Mouse (Mus musculus): Measurements from ENCODE around the gene Slc44a5.
A peak's percentile ranks its signal among the peaks of the same experiment; 100 is the strongest.
"Not testable (repeated sequence)": the region's sequence is repeated elsewhere in the genome, so short reads cannot be mapped to it uniquely, and the experiment has no call there.

Gene Slc44a5

DNA sequence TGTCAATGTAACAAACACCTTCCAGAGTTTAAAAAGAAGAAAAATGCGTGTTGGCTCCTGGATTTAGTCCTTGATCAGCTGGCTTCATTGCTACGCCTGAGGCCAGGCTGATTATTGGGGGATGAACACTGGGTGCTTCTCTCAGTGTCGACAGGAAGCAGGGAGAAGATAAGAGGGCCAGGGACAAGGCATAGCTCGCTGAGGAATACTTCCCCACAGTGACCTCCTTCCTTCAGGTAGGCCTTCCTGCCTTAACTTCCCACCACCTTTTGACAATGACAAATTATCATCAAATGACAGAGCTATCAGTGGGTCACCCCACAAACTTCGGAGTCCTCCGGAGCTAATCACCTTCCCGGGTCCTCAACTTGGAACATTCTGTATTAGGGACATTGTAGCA lies 242.1 kb downstream of the Slc44a5 start:
- DNase-seq (ENCODE audit: low read depth, low spot score) = no peak

DNA sequence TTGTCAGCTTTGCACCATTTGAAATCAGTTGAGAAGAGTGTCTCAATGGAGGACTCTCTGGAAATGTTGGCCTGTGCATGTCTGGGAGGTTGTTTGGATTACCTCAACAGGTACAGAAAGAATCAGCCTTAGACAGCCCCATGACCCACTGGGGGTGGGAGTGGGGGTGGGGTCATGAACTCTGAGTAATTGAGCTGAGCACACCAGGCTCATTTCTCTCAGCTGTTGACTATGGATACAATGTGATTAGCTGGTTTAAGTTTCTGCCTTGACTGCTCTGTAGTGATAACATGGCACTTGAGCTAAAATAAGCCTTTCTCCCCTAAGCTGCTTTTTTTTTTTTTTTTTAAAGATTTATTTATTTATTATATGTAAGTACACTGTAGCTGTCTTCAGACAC lies 242.5 kb downstream of the Slc44a5 start:
- DNase-seq (ENCODE audit: low read depth, low spot score) = no peak

DNA sequence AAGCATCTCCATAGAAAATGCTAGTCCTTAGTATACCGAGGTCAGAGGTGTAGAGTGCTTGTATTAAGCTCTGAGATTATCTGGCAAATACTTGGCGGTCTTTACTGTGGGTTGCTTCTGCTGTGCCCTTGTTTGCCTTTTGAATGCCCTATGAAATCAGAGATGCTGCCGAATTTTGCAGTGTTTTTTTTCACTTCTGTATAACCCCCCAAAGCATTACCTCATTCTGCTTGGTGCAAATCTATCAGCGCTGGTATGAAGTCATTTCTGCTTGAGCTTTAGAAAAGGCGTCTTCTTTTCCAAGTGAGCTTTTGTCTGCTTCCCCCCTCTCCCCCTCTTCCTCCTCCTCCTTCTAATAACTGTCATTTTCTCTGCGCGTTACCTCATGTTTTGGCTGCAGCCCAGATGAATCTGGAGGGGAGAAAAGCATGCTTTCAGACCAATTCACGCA lies 248.9 kb downstream of the Slc44a5 start:
- no peak for DNase-seq (ENCODE audit: low read depth, low spot score)

DNA sequence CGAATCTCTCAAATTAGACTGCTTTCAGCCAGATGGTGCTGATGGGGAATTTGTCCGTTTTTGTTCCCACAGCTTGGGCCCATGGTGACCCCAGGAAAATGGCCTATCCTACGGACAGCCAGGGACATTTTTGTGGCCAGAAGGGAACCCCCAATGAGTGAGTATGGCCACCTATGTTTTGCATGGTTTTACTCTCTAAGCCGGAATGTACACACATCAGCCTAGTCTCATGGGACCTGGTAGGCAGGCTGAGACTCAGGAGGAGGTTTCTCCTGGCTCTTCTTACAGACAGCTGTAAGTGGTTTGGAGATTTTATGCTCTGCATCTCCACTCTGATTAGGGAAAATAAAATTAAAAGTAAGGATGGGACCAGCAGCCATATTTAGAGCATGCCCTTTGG lies 249.5 kb downstream of the Slc44a5 start:
- no peak for DNase-seq (ENCODE audit: low read depth, low spot score)

DNA sequence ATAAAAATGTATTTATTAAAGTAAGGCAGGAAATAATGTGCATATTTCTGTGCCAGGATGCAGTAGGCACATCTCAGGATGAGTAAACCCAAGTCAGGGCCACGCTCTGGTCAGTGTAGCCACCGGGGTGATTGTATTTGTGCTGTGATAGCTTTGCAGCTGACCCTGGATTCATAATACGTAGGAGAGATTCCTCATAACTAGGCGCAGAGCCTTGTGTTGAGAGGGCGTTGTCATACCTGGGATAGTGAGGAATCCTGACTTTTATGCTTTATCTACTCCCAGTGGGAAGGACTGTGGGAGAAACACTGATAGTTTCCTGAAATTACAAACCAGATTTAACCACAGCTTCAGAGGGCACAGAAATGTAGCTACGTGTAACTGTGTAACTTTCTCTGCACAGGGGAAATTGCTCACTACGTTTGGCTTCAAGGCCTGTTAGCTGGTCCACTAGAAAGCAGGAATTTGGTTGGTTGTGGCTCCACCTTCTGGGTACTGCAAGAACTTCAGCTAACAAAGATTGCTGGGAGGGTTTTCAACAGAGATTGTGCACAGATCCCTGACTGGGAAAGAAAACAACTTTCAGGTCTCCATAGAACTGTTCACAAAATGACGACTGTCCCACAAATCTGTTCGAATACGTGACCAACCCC lies 253.0 kb downstream of the Slc44a5 start:
- peak; percentile 76 for DNase-seq (ENCODE audit: low read depth, low spot score)

DNA sequence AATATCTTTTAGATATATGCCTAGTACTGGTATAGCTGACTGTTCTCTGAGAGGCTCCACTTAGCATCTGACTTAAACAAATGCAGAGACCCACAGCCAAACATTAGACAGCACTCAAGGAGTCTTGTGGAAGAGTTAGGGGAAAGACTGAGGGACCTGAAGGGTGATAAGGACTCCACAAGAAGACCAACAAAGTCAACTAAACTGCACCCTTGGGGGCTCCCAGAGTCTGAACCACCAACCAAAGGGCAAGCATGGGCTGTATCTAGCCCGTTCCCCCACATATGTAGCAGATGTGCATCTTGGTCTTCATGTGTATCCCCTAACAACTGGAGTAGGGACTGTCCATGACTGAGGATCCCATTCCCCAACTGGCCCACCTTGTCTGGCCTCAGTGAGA lies 271.7 kb downstream of the Slc44a5 start:
- DNase-seq (ENCODE audit: low read depth, low spot score) = no peak

DNA sequence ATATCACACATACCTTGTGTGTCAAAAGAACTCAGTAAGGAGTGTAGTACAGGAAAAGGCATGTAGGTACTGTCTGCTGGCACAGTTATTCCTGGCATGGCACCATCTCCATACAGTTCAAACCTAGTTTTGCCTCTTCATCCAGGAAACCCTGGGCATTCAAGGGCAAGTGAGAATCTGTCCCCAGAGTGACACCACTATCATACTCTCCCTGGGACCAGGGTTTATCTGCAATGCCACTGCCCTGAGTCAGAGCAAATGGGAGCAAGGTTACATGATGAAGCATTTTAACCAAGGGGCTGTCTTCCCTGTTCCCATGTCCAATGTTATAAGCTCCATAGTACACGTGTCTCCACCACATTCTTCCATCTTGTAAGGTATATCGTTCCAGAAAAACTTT lies 278.2 kb downstream of the Slc44a5 start:
- DNase-seq (ENCODE audit: low read depth, low spot score) = no peak

DNA sequence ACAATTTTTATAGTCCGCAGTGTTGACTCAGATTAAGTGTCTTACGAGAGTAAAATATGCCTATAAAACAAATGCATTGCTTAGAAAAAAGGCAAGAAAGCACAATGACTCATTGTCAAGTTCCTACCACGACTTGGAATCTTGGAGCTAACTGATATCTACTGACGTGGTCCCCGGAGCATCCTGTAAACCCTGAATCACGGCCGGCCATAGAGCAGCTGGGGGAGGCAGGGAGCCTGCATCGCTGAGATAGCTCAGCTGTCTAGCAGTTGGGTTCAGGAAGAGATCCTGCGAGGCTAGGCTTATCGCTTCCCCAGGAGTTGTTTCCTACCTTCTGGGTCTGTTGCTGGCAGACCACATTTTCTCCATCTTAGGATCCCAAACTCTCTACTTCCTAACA lies 279.0 kb downstream of the Slc44a5 start:
- DNase-seq (ENCODE audit: low read depth, low spot score) = no peak

DNA sequence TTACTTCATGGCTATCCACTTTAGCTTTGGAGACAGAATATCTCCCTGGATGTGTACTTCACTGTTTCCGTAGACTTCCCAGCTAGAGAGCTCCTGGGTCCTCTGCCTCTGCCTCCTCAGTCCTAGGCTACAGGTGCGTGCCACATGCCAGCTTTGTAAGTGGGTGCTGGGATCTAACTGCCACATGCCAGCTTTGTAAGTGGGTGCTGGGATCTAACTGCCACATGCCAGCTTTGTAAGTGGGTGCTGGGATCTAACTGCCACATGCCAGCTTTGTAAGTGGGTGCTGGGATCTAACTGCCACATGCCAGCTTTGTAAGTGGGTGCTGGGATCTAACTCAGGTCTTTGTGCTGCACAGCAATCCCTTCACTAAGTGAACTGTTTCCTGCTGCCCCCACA lies 281.0 kb downstream of the Slc44a5 start:
- not testable (repeated sequence) for DNase-seq (ENCODE audit: low read depth, low spot score)

DNA sequence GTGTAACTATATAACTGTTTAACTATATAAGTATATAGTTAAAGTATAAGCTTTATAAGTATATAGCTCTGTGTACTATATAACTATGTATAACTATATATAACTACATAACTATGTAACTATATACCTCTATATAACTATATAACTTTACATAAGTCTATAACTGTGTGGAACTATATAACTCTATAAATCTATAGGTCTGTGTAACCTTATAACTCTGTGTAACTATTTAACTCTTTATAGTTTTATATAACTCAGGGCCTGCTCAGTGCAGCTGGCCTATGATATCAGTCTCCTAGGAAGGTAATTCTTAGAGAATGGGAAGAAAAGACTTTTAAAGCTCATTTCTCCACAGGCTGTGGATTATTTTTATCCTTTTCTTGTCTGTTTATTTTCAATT lies 284.1 kb downstream of the Slc44a5 start:
- no peak for DNase-seq (ENCODE audit: low read depth, low spot score)

DNA sequence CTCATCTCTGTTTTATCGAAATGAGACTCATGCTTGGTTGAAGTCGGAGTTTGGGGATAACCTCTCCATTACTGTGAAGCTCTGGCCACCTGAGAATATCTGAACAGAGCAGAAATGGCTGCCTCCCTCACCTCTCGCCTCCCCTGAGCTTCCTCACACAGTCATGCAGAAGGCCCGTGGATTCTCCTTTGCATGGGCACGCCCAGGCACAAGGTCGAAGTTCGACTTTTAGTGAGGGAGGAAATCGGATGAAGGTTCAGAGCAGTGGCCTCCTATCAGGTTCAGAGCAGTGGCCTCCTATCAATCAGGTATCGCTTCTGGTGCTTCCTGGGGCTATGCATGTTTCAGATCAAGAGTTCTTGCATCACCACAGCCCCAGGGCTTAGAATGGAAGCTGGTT lies 295.1 kb downstream of the Slc44a5 start:
- DNase-seq (ENCODE audit: low read depth, low spot score) = peak; percentile 40

DNA sequence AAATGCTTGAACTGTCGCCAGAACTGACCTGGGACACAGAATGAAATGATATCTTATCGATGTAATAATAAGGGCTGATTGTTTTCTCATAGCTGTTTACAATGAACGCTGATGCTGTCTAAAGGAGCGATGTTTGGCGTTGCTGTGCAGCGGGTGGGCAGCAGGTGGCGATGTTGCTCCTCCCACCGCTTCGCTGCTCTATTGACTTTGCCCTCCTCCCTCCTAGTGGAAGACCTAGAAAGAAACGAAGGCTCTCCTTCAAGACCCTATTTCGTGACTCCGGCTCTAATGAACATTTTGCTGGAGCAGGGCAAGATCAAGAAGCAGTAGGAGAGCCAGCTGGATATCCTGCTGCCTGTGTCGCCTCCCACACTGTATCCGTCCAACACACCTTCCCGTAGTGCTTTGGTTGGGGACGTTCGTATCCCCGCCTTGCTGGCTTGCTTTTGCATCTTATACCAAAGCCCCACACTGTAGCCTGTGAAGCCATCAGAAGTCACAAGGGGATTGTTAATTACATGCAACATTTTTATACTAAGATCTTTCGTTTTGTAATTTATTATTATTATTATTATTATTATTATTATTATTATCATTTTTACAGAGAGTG lies 296.6 kb downstream of the Slc44a5 start:
- peak; percentile 80 for DNase-seq (ENCODE audit: low read depth, low spot score)

DNA sequence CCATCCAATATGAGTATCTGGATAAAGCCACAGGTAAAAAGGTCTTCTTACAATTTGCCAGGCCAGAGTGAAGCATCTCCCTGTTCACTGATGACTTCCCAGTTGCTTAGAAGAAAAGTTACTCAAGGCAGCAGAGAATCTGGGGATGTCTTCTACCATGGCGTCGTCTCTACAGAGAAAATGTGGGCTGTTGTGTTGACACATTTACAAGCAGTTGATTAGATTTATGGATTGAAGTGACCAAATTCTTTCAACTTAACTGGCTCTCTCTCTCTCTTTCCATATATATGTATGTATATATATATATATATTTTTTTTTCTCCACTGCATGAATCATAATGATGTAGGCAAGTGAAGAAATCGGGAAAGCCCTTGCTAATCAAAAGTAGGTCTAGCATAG lies 301.4 kb downstream of the Slc44a5 start:
- no peak for DNase-seq (ENCODE audit: low read depth, low spot score)

DNA sequence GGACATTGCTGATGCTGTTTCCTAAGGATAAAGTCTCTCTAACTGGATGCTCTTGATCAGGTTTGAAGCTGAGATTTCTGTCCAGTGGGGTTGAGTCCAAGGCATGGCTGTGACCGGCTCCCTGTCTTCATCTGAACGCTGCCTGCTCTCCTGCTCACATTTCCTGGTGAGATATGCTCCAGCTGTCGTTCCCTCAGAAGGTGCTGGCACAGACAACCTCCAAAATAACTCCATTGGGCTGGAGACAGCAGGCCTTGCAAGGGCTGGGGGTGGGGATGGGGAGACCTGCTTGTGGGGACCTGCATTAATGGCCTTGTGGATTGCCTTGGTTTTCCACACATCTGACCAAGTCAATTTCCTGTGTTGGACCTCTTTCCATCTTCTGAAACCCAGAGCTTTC lies 311.0 kb downstream of the Slc44a5 start:
- DNase-seq (ENCODE audit: low read depth, low spot score) = no peak

DNA sequence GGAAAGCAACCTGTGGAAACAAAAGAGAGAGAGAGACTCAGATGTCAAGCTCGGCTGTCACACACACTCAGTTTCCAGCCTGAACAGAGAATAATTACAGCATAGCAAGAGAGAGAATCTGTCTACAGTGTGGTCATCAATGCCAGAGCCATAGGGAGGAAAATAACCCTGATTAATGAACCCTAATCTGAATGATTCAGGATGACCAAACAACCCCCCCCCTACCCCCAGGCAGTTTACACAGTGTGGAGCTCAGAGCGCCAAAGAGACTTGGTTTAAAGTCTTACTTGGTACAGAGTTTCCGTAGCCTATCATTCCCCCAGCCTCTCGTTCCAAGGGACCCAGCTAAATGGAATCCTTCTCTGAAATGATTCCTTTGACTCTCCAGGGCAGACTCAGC lies 312.1 kb downstream of the Slc44a5 start:
- no peak for DNase-seq (ENCODE audit: low read depth, low spot score)

DNA sequence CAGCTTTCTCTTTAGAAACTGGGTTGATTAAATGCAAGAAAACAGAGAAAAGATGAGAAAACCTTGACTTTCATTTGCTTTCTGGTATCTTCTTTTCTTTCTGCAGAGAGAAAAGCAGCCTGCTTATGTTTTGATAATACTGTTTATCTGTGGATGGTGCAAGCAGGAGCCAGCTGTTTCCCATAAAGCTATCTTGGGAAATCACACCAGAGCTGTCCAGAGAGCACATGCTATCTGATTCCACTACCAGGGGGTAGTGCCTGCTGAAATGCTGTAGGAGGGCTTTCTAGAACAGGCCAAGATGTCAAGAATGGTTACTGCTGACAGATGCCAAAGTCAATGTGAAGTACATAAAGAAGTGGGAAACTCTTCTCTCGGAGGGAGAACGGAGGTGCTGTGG lies 314.0 kb downstream of the Slc44a5 start:
- DNase-seq (ENCODE audit: low read depth, low spot score) = no peak

DNA sequence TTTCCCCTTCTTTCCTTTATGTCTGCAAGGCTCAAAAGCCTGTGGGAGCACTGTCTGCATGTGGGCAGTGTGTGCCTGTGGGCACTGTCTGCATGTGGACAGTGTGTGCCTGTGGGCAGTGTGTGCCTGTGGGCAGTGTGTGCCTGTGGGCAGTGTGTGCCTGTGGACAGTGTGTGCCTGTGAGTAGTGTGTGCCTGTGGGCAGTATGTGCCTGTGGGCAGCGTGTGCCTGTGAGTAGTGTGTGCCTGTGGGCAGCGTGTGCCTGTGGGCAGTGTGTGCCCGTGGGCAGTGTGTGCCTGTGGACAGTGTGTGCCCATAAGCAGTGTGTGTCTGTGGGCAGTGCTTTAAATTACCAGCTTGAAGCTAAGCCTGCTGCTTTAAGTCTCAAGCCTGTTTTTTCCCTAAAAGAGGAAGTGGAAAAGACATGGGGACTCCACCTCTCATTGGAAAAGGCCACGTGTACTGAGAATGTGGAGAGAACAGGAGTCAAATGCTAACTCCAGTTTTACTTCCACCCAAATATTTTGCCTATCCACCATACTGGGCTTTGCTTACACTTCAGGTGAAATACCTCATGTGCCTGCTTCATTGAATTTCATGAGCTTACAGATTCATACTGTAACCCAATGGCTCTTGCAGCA lies 315.3 kb downstream of the Slc44a5 start:
- no peak for DNase-seq (ENCODE audit: low read depth, low spot score)

DNA sequence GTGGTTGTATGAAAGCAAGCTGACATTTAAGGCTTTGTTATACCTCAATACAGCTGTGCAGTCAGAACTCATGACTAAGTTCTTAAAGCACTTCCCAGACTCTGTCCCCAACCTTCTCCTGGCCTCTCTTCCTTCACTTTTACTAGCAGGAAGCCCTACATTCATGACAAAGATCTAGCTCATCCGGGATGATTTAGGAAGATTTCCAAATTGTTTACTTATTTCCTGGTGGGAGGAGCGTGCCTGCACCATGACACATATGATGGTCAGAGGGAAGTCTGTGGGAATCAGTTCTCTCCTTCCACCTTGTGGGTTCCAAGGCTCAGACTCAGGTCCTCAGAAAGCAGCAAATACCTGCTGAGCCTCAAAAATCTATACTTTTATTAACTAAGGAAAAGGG lies 317.1 kb downstream of the Slc44a5 start:
- no peak for DNase-seq (ENCODE audit: low read depth, low spot score)

DNA sequence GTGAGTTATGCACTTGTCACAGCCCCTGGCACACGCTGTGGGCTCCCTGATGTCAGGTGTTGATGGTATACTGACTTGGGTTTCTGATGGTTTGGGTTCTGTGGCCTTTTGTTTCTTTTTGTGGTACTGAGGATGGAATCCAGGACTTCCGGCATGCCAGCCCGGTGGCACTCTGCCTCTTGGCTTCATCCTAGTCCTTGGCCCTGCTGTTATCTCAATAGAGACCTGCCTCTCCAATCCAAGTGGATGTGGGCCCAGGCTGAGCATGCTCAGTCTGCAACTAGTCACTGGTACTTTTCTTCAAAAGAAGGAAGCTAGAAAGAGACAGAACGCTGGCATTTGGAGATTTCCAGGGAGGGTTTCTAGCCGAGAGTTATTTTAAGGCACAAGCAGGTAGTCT lies 318.9 kb downstream of the Slc44a5 start:
- DNase-seq (ENCODE audit: low read depth, low spot score) = no peak

DNA sequence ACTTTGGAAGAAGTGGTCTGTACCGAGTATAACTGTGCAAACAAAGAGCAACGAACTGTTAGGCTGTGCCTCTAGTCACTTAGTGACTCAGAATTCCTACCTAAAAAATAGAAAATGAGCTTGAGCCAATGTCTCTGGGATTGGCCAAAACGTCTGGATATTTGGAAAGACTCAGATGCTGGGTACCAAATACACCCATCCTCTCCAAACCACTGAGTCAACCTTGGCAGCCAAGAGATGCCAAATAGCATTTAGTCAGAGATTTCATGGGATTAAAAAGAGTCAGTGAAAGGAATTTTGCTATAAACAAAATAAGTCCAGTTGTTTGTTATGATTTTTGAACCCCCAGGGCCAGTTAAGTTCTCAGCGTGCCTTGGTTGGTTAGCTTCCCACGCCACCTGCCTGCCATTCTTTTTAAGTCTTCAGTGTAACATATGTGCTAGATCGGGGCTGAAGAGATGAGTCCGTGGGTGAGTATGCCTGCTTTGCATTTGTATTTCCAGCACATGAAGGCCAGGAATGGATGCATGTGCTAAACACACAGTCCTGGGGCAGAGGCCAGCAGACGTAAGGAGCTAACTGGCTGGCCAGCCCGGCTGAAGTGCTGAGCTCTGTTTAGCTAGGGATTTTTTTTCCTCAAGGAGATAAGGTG lies 320.7 kb downstream of the Slc44a5 start:
- no peak for DNase-seq (ENCODE audit: low read depth, low spot score)

DNA sequence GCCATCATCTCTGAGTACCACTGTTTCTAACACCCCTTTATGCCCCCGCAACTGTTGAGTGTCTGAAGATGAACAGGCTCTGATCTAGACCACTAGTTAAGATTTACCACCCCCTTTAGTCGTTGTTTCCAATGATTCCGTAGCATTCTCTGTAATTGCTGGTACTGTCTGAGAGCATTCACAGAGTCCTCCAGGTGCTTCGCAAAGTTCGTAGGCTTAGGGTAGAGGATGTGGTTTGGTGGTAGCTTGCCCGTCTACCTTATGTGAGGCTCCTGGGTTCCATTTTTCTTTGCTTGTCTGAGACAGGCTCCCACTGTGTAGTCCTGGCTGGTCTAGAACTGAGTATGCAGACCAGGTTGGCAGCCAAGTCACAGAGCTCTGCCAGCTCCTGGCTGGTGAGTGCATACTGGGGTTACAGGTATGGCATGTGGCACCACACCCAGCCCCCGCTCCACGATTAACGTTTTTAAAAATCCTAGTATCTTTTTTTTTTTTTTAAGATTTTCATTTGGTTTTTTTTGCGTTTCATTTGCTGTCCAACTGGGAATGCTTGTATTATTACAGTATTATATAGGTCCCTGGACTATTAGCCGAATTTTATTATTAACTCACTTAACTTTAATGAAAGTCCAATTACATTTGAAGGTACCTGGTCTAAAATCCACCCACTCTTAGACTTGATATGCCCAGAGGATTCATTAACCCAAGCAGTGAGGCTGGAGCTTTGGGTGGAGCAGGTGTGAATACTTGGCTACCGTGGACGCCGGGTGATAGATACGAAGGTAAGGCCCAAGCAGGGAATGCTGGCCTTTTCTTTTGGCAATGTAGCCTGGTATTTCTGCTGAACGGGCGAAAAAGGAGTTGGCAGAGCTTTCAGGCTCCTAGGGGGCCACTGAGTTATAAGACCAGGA lies 321.9 kb downstream of the Slc44a5 start:
- no peak for DNase-seq (ENCODE audit: low read depth, low spot score)

DNA sequence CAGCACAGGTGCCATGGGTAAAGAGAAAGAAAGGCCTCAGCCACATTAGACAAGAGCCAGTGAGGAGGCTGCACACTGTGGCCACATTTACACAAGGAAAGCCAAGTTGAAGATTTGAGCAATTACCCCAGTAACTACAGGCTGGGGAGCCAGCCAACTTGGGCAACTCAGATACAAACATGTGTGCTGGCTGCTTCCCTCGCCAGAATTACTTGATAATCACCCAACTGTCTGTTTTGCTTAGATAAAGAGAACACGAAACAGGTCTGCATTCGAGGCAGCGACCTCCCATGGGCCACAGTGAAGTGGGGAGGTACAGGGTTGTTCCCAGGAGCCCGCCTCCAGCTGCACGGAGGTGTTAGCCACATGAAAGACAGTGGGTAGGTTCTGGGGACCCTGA lies 324.3 kb downstream of the Slc44a5 start:
- no peak for DNase-seq (ENCODE audit: low read depth, low spot score)

Data from ZHBTc4 (cell line).